Mouse (Mus musculus) forebrain, embryonic 13.5 days (tissue): ENCODE measurements around the gene Bahd1. TPM values are rescaled to one million over a fixed set of nuclear protein-coding genes. Genes with fewer than 3 reads are reported as not detected.
A peak's percentile ranks its signal among the peaks of the same experiment; 100 is the strongest.

Source experiments
- ATAC-seq: fragments of 200-750 bp; cut with Nextera tagmentation; 2 replicates; pipeline ENCODE4 v1.8.0; 2017
- H3K27ac ChIP-seq: fragments of 300-500 bp; sonication (generic); 2 replicates; pipeline ENCODE4 v1.5.1; 2015; ENCODE audit warnings: inconsistent platforms, mild to moderate bottlenecking, moderate library complexity
- H3K27me3 ChIP-seq: fragments of 300-500 bp; sonication (generic); 2 replicates; pipeline ENCODE4 v1.6.1; 2015; ENCODE audit warnings: mild to moderate bottlenecking, inconsistent platforms
- H3K36me3 ChIP-seq: fragments of 300-500 bp; sonication (generic); 2 replicates; pipeline ENCODE4 v1.6.1; 2015; ENCODE audit warnings: mild to moderate bottlenecking, inconsistent platforms; ENCODE audit not compliant: poor library complexity, severe bottlenecking
- H3K4me1 ChIP-seq: fragments of 300-500 bp; sonication (generic); 2 replicates; pipeline ENCODE4 v1.6.1; 2015; ENCODE audit warnings: inconsistent platforms
- H3K4me2 ChIP-seq: fragments of 300-500 bp; sonication (generic); 2 replicates; pipeline ENCODE4 v1.6.1; 2015; ENCODE audit warnings: inconsistent platforms, mild to moderate bottlenecking, moderate library complexity
- H3K4me3 ChIP-seq: fragments of 300-500 bp; sonication (generic); 2 replicates; pipeline ENCODE4 v1.5.1; 2015; ENCODE audit warnings: mild to moderate bottlenecking, inconsistent platforms
- H3K9ac ChIP-seq: fragments of 300-500 bp; sonication (generic); 2 replicates; pipeline ENCODE4 v1.6.1; 2015; ENCODE audit warnings: mild to moderate bottlenecking, inconsistent platforms
- H3K9me3 ChIP-seq: fragments of 300-500 bp; sonication (generic); replicated peaks from 2 replicates; pipeline ENCODE4 v1.6.1; 2016; ENCODE audit warnings: inconsistent platforms
- WGBS: fragments of 180-500 bp; shearing (Covaris S2); methylation state at CpG from one replicate; pipeline ENCODE4 v1.1.7; 2015; 5-methylcytosine and 5-hydroxymethylcytosine counted together
- polyA plus RNA-seq: library from polyadenylated mRNA; unstranded; fragments of >200 nt; fragmentation: Nextera tagmentation; extraction: Ambion mirVana; gene quantifications from 2 replicates; pipeline ENCODE4 v1.2.1, GENCODE M21; 2015

Bahd1 gene
- polyA plus RNA-seq: 4.4 and 4.5 TPM in 2 replicates

- H3K4me1 ChIP-seq: peaks cover 65% of the 10 kb centered on the region
- H3K36me3 ChIP-seq: no peaks in the 10 kb centered on the region
- H3K9ac ChIP-seq: peak within 1 kb of the TSS; percentile 66
- H3K4me2 ChIP-seq: peak within 1 kb of the TSS; percentile 99
- H3K27ac ChIP-seq: no peak within 1 kb of the TSS
- peaks cover 56% of the 10 kb centered on the region for H3K27me3 ChIP-seq
- no peak for ATAC-seq
- peak within 1 kb of the TSS; percentile 90 for H3K4me3 ChIP-seq
- no peaks in the 10 kb centered on the region for H3K9me3 ChIP-seq
- WGBS: under 1% methylated on average over 32 of the region's 32 CpGs
These were observed at the start of gene Bahd1 for GRCm38 (mm10) chr2:118899981-118900825. Gene Bahd1 (plus strand): TSS chr2:118900377.

GRCm38 (mm10) chr2:118851756-118852155 lies 48.4 kb upstream of the Bahd1 start:
- H3K36me3 ChIP-seq: no peaks in the 10 kb centered on the region
- H3K4me2 ChIP-seq: no peak overlapping the region
- no peak overlapping the region for H3K27ac ChIP-seq
- ATAC-seq: no peak
- no peaks in the 10 kb centered on the region for H3K9me3 ChIP-seq
- no peaks in the 10 kb centered on the region for H3K4me1 ChIP-seq
- H3K4me3 ChIP-seq: no peak overlapping the region
- H3K27me3 ChIP-seq: no peaks in the 10 kb centered on the region
- no peak overlapping the region for H3K9ac ChIP-seq
- WGBS: 39% methylated on average over 3 of the region's 3 CpGs

- under 1% methylated on average over 34 of the region's 34 CpGs for WGBS
- peaks cover 21% of the 10 kb centered on the region for H3K4me1 ChIP-seq
- H3K4me2 ChIP-seq: peak within 1 kb of the TSS; percentile 82
- H3K27ac ChIP-seq: peak within 1 kb of the TSS; percentile 16; the same call in 1 of the 2 replicates
- peak; percentile 100 for ATAC-seq
- peak within 1 kb of the TSS; percentile 63 for H3K4me3 ChIP-seq
- H3K27me3 ChIP-seq: no peaks in the 10 kb centered on the region
- peak within 1 kb of the TSS; percentile 75 for H3K9ac ChIP-seq
- 0 out of 2 replicates have a peak, but pooled peaks cover 4% of the 10 kb centered on the region for H3K36me3 ChIP-seq
- no peaks in the 10 kb centered on the region for H3K9me3 ChIP-seq
These were observed 38.5 kb upstream of the Bahd1 start, which contains the start of gene Ivd for GRCm38 (mm10) chr2:118861454-118862339. Gene Ivd (plus strand): TSS chr2:118861954.

- H3K4me1 ChIP-seq: peaks cover 21% of the 10 kb centered on the region
- H3K27ac ChIP-seq: 0 out of 2 replicates have a peak overlapping the region, but pooled peaks have one; percentile 16
- H3K4me2 ChIP-seq: peak overlapping the region; percentile 82
- WGBS: 28% methylated on average over 3 of the region's 3 CpGs
- peak overlapping the region; percentile 63 for H3K4me3 ChIP-seq
- peak overlapping the region; percentile 75 for H3K9ac ChIP-seq
- H3K27me3 ChIP-seq: no peaks in the 10 kb centered on the region
- no peak for ATAC-seq
- no peaks in the 10 kb centered on the region for H3K9me3 ChIP-seq
- H3K36me3 ChIP-seq: 0 out of 2 replicates have a peak, but pooled peaks cover 4% of the 10 kb centered on the region
These were observed 37.9 kb upstream of the Bahd1 start for GRCm38 (mm10) chr2:118862340-118862675.

GRCm38 (mm10) chr2:118870601-118871000 lies 29.6 kb upstream of the Bahd1 start:
- Histone ChIP-seq H3K27me3 (no peaks in the 10 kb centered on the region), H3K27ac (no peak overlapping the region), H3K4me1 (no peaks in the 10 kb centered on the region), H3K4me3 (no peak overlapping the region), H3K4me2 (no peak overlapping the region), H3K36me3 (peaks cover 51% of the 10 kb centered on the region), H3K9me3 (no peaks in the 10 kb centered on the region), H3K9ac (no peak overlapping the region)
- no peak for ATAC-seq
- 95% methylated on average over 3 of the region's 3 CpGs for WGBS

GRCm38 (mm10) chr2:118871032-118871431 lies 29.1 kb upstream of the Bahd1 start:
- H3K9ac ChIP-seq: no peak overlapping the region
- no peak overlapping the region for H3K27ac ChIP-seq
- H3K36me3 ChIP-seq: peaks cover 53% of the 10 kb centered on the region
- no peaks in the 10 kb centered on the region for H3K4me1 ChIP-seq
- no peak for ATAC-seq
- WGBS: 67% methylated on average over 1 of the region's 1 CpGs
- H3K4me3 ChIP-seq: no peak overlapping the region
- no peaks in the 10 kb centered on the region for H3K9me3 ChIP-seq
- no peak overlapping the region for H3K4me2 ChIP-seq
- no peaks in the 10 kb centered on the region for H3K27me3 ChIP-seq

GRCm38 (mm10) chr2:118873018-118873417 lies 27.2 kb upstream of the Bahd1 start:
- peaks cover 71% of the 10 kb centered on the region for H3K36me3 ChIP-seq
- H3K9ac ChIP-seq: no peak overlapping the region
- H3K4me3 ChIP-seq: no peak overlapping the region
- WGBS: 96% methylated on average over 5 of the region's 5 CpGs
- no peaks in the 10 kb centered on the region for H3K27me3 ChIP-seq
- H3K4me2 ChIP-seq: no peak overlapping the region
- no peaks in the 10 kb centered on the region for H3K4me1 ChIP-seq
- H3K9me3 ChIP-seq: no peaks in the 10 kb centered on the region
- no peak overlapping the region for H3K27ac ChIP-seq
- no peak for ATAC-seq

GRCm38 (mm10) chr2:118873890-118874430 lies 26.2 kb upstream of the Bahd1 start:
- no peaks in the 10 kb centered on the region for H3K4me1 ChIP-seq
- no peak overlapping the region for H3K4me3 ChIP-seq
- WGBS: 88% methylated on average over 6 of the region's 6 CpGs
- H3K4me2 ChIP-seq: no peak overlapping the region
- H3K27ac ChIP-seq: no peak overlapping the region
- H3K9me3 ChIP-seq: no peaks in the 10 kb centered on the region
- no peak overlapping the region for H3K9ac ChIP-seq
- no peaks in the 10 kb centered on the region for H3K27me3 ChIP-seq
- no peak for ATAC-seq
- peaks cover 72% of the 10 kb centered on the region for H3K36me3 ChIP-seq

GRCm38 (mm10) chr2:118875316-118875715 lies 24.9 kb upstream of the Bahd1 start:
- H3K4me2 ChIP-seq: no peak overlapping the region
- 91% methylated on average over 8 of the region's 8 CpGs for WGBS
- H3K4me1 ChIP-seq: no peaks in the 10 kb centered on the region
- no peaks in the 10 kb centered on the region for H3K27me3 ChIP-seq
- no peaks in the 10 kb centered on the region for H3K9me3 ChIP-seq
- H3K36me3 ChIP-seq: peaks cover 65% of the 10 kb centered on the region
- no peak for ATAC-seq
- H3K4me3 ChIP-seq: no peak overlapping the region
- H3K9ac ChIP-seq: no peak overlapping the region
- no peak overlapping the region for H3K27ac ChIP-seq

- WGBS: 95% methylated on average over 9 of the region's 9 CpGs
- Histone ChIP-seq H3K27me3 (no peaks in the 10 kb centered on the region), H3K9me3 (no peaks in the 10 kb centered on the region), H3K9ac (no peak overlapping the region), H3K27ac (no peak overlapping the region), H3K36me3 (peaks cover 65% of the 10 kb centered on the region), H3K4me1 (no peaks in the 10 kb centered on the region), H3K4me3 (no peak overlapping the region), H3K4me2 (no peak overlapping the region)
- no peak for ATAC-seq
These were observed 23.7 kb upstream of the Bahd1 start for GRCm38 (mm10) chr2:118876453-118876852.

- Histone ChIP-seq H3K27me3 (peaks cover 16% of the 10 kb centered on the region), H3K4me1 (peaks cover 5% of the 10 kb centered on the region), H3K4me2 (no peak overlapping the region), H3K27ac (no peak overlapping the region), H3K9me3 (no peaks in the 10 kb centered on the region), H3K4me3 (no peak overlapping the region), H3K36me3 (peaks cover 30% of the 10 kb centered on the region), H3K9ac (no peak overlapping the region)
- WGBS: 87% methylated on average over 4 of the region's 4 CpGs
- no peak for ATAC-seq
These were observed 19.2 kb upstream of the Bahd1 start for GRCm38 (mm10) chr2:118881019-118881418.

- peaks cover 22% of the 10 kb centered on the region for H3K36me3 ChIP-seq
- ATAC-seq: no peak
- H3K27ac ChIP-seq: no peak overlapping the region
- no peak overlapping the region for H3K4me3 ChIP-seq
- 88% methylated on average over 5 of the region's 5 CpGs for WGBS
- H3K9ac ChIP-seq: no peak overlapping the region
- H3K27me3 ChIP-seq: peaks cover 21% of the 10 kb centered on the region
- no peaks in the 10 kb centered on the region for H3K9me3 ChIP-seq
- H3K4me1 ChIP-seq: peaks cover 5% of the 10 kb centered on the region
- H3K4me2 ChIP-seq: no peak overlapping the region
These were observed 18.2 kb upstream of the Bahd1 start for GRCm38 (mm10) chr2:118881956-118882355.
